Mouse (Mus musculus): Measurements from ENCODE around the gene Odf3l1.
"Not testable (repeated sequence)": the region's sequence is repeated elsewhere in the genome, so short reads cannot be mapped to it uniquely, and the experiment has no call there.

Gene Odf3l1

DNA sequence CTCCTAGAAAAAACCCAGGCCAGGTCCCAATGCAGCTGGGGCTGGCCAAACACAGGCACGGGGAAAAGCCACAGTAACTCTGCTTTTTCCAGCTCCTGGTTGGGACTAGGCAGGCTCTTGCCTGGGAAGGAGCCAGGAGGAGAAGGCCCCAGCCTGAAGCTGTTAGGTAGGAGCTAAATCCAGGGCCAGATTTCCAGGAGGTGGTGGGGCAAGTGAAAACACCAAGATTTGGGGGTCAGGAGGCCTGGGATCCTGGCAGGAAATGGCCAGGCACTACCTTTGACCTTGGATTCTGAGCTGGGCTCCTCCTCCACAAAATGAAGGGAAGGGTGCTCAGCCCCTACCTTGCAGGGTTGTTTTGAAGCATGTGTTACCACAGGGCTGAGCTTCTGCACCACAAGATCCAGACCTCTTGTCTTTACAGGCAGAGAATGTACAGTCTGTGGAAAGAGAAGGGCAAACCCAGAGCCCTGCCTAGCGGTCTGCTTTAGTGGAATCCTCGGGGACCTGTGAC, at the start of gene Odf3l1:
Gene Odf3l1 (minus strand): TSS at position 464 of the 514 bp plus-strand sequence.
- in situ Hi-C loops (cut with MboI; ENCODE audit: low sequenced_read_pairs), result no loop called here

DNA sequence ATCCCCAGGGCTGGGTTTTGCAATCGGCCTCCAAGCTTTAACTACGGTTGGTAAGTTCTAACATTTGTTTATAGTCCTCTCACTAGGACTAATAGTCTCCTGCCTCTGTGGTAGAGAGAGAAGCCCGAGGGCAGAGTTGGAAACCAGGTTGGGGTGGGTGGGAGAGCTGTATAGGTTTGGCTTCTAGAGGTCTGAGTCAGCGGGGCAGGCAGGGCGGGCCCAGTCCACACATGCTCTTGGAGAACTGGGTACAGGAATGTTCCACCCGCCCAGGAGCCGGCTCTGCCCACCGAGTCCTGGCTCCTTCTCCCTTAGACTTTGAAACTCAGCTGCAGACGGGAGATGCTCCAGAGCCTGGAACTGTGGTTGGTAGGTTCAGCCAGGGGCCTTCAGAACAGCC, 49.5 kb upstream of the Odf3l1 start:
- in situ Hi-C loops (cut with MboI; ENCODE audit: low sequenced_read_pairs), result no loop called here

GRCm38 (mm10) chr9:56911017-56911416, 46.5 kb upstream of the Odf3l1 start:
- in situ Hi-C loops (cut with MboI; ENCODE audit: low sequenced_read_pairs), result no loop called here

GRCm38 (mm10) chr9:56909991-56910390, 45.5 kb upstream of the Odf3l1 start:
- in situ Hi-C loops (cut with MboI; ENCODE audit: low sequenced_read_pairs), result not testable (repeated sequence)

GRCm38 (mm10) chr9:56907549-56907948, 43.1 kb upstream of the Odf3l1 start:
- in situ Hi-C loops (cut with MboI; ENCODE audit: low sequenced_read_pairs), result no loop called here

DNA sequence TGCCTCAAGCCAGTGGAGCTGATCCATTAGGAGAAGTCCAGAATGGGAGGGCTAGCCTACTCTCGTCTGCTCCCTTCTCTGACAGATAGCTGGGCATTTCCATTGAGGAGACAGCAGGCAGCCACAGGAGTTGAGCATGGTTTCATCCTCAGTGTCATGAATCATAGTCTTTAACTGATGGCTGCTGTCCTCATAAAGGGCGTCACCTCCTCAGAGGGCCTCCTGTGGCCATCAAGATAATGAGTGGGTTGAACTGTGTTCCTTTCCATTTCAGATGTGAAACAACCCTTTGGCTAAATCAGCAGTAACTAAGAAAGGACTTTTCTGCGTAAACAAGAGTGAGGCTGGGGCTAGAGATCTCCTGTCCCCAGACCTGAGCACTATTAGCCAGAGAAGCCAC, 39.2 kb upstream of the Odf3l1 start:
- in situ Hi-C loops (cut with MboI; ENCODE audit: low sequenced_read_pairs), result no loop called here

DNA sequence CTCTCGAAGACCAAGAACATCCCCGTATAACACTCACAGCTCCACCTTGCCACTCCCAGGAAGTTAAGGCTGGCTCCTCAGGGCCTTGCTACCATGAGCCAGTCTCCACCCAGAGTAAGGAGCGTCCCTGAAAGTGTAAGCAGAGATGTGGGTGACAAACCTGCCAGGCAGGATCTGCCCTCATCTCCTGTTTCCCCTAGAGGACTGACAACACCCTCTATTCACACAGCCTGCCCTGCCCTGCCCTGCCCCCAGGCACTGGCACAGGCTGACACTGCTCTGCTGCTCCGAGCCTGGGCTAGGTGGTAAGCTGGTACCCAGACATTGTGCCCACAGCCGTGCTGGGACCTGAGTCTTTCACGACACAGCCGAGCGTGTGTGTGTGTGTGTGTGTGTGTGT, 36.7 kb upstream of the Odf3l1 start:
- in situ Hi-C loops (cut with MboI; ENCODE audit: low sequenced_read_pairs), result no loop called here

- in situ Hi-C loops (cut with MboI; ENCODE audit: low sequenced_read_pairs), result no loop called here
Observed at GRCm38 (mm10) chr9:56900571-56900970, 36.1 kb upstream of the Odf3l1 start.

GRCm38 (mm10) chr9:56900060-56900459, 35.6 kb upstream of the Odf3l1 start:
- in situ Hi-C loops (cut with MboI; ENCODE audit: low sequenced_read_pairs), result no loop called here

- in situ Hi-C loops (cut with MboI; ENCODE audit: low sequenced_read_pairs), result no loop called here
Observed at GRCm38 (mm10) chr9:56899409-56899808, 34.9 kb upstream of the Odf3l1 start.

- in situ Hi-C loops (cut with MboI; ENCODE audit: low sequenced_read_pairs), result no loop called here
Observed at GRCm38 (mm10) chr9:56896779-56897178, 32.3 kb upstream of the Odf3l1 start.

- in situ Hi-C loops (cut with MboI; ENCODE audit: low sequenced_read_pairs), result no loop called here
Observed at GRCm38 (mm10) chr9:56894006-56894405, 29.5 kb upstream of the Odf3l1 start.

- in situ Hi-C loops (cut with MboI; ENCODE audit: low sequenced_read_pairs), result no loop called here
Observed at GRCm38 (mm10) chr9:56893313-56893712, 28.8 kb upstream of the Odf3l1 start.

DNA sequence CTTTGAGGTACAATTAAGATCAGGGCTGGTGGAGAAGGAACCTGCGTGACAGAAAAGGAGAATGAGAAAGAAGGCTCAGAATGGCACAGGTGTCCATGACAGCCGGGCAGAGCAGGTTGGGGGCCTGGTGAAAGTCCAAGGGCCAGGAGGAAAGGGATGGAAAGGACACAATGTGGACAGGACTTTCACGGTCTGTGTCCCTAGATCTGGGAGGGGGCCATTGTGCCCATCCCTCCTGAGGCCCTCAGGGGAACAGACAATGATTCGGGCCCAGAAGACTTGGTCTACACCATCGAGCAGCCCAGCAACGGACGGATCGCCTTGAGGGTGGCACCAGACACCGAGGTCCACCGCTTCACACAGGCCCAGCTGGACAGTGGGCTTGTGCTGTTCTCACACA, 27.6 kb upstream of the Odf3l1 start:
- in situ Hi-C loops (cut with MboI; ENCODE audit: low sequenced_read_pairs), result no loop called here

- in situ Hi-C loops (cut with MboI; ENCODE audit: low sequenced_read_pairs), result no loop called here
Observed at GRCm38 (mm10) chr9:56891517-56892011, 27.1 kb upstream of the Odf3l1 start.

GRCm38 (mm10) chr9:56890522-56891250, 26.2 kb upstream of the Odf3l1 start:
- in situ Hi-C loops (cut with MboI; ENCODE audit: low sequenced_read_pairs), result no loop called here

DNA sequence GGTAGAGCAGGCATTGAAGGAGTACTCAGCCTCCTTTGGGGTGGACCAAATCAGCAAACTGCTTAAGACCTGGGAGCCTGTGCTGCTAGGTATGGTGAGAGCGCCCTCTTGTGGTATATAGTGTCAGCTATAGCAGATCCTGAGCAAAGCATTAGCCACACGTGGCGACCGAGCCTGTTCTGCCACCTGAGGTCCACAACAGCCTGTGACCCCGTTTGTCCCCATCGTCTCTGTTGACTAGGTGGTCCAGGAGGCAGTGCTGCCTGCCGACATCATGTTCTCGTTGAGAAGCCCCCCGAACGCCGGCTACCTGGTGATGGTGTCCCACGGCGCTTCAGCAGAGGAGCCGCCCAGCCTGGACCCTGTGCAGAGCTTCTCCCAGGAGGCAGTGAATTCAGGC, 25.3 kb upstream of the Odf3l1 start:
- in situ Hi-C loops (cut with MboI; ENCODE audit: low sequenced_read_pairs), result no loop called here

DNA sequence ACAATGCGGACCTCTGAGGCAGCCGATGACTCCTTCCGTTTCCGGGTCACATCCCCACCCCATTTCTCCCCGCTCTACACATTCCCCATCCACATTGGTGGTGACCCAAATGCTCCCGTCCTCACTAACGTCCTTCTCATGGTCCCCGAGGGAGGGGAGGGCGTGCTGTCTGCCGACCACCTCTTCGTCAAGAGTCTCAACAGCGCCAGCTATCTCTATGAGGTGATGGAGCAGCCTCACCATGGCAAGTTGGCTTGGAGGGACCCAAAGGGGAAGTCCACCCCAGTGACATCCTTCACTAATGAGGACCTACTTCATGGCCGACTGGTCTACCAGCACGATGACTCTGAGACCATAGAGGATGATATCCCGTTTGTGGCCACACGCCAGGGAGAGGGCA, 23.1 kb upstream of the Odf3l1 start:
- in situ Hi-C loops (cut with MboI; ENCODE audit: low sequenced_read_pairs), result no loop called here

DNA sequence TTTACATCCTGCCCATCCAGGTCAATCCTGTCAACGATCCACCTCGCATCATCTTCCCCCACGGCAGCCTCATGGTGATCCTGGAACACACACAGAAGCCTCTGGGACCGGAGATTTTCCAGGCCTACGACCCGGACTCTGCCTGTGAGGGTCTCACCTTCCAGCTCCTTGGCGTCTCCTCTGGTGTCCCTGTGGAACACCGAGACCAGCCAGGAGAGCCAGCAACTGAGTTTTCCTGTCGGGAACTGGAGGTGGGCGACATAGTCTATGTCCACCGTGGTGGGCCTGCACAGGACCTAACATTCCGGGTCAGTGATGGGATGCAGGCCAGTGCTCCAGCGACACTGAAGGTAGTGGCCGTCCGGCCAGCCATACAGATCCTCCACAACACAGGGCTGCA, 22.1 kb upstream of the Odf3l1 start:
- in situ Hi-C loops (cut with MboI; ENCODE audit: low sequenced_read_pairs), result no loop called here

DNA sequence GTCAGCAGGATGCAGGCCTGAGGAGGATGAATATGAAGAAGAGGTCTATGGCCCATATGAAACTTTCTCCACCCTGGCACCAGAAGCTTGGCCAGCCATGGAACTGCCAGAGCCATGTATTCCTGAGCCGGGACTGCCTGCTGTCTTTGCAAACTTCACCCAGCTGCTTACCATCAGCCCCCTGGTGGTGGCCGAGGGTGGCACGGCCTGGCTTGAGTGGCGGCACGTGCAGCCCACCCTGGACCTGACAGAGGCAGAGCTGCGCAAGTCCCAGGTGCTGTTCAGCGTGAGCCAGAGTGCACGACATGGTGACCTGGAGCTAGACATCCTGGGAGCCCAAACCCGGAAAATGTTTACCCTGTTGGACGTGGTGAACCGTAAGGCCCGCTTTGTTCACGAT, 21.6 kb upstream of the Odf3l1 start:
- in situ Hi-C loops (cut with MboI; ENCODE audit: low sequenced_read_pairs), result no loop called here

GRCm38 (mm10) chr9:56884328-56884727, 19.8 kb upstream of the Odf3l1 start:
- in situ Hi-C loops (cut with MboI; ENCODE audit: low sequenced_read_pairs), result no loop called here

DNA sequence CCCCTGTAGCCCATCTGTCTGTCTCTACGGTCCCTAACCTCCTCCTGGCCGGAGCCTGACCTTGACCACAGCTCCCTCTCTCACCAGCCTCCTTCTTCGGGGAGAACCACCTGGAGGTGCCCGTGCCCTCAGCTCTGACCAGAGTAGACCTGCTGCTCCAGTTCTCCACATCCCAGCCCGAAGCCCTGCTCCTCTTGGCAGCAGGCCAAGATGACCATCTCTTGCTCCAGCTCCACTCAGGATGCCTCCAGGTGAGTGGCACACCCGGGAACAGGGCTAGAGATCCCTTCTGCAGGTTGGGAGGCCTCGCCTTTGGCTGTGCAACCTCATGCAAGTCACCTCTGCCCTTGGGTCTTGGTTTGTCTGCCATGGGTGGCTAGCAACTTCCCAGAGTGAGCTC, 19.0 kb upstream of the Odf3l1 start:
- in situ Hi-C loops (cut with MboI; ENCODE audit: low sequenced_read_pairs), result no loop called here

- in situ Hi-C loops (cut with MboI; ENCODE audit: low sequenced_read_pairs), result no loop called here
Observed at GRCm38 (mm10) chr9:56882818-56883217, 18.3 kb upstream of the Odf3l1 start.
